Mouse (Mus musculus) heart, postnatal 0 days (tissue): ENCODE data around the gene AC131692.1. TPM values are rescaled to one million over a fixed set of nuclear protein-coding genes. Genes with fewer than 3 reads are reported as not detected.
"Not testable (repeated sequence)": the region's sequence is repeated elsewhere in the genome, so short reads cannot be mapped to it uniquely, and the experiment has no call there.

Experiments
- ATAC-seq: fragments of 200-750 bp; cut with Nextera tagmentation; 2 replicates; pipeline ENCODE4 v1.8.0; 2017; ENCODE audit warnings: low read depth, moderate number of reproducible peaks, moderate library complexity; ENCODE audit not compliant: insufficient read depth
- DNase-seq: peaks from one replicate; pipeline ENCODE4 v3.0.0-alpha.2; 2016; ENCODE audit warnings: low spot score
- H3K27ac ChIP-seq: fragments of 300-500 bp; sonication (generic); 2 replicates; pipeline ENCODE4 v1.5.1; 2014; ENCODE audit warnings: low read depth, mild to moderate bottlenecking
- H3K27me3 ChIP-seq: fragments of 300-500 bp; sonication (generic); 2 replicates; pipeline ENCODE4 v1.6.1; 2014; ENCODE audit warnings: low read length, mixed read lengths; ENCODE audit not compliant: control insufficient read depth, insufficient read depth
- H3K36me3 ChIP-seq: fragments of 300-500 bp; sonication (generic); replicated peaks from 2 replicates; pipeline ENCODE4 v1.6.1; 2014; ENCODE audit warnings: low read length, mixed read lengths; ENCODE audit not compliant: control insufficient read depth, insufficient read depth
- H3K4me1 ChIP-seq: fragments of 300-500 bp; sonication (generic); 2 replicates; pipeline ENCODE4 v1.6.1; 2014; ENCODE audit warnings: antibody characterized with exemption; ENCODE audit not compliant: control insufficient read depth, insufficient read depth
- H3K4me2 ChIP-seq: fragments of 300-500 bp; sonication (generic); 2 replicates; pipeline ENCODE4 v1.6.1; 2014; ENCODE audit warnings: low read depth, mild to moderate bottlenecking, low read length, moderate library complexity
- H3K4me3 ChIP-seq: fragments of 300-500 bp; sonication (generic); 2 replicates; pipeline ENCODE4 v1.5.1; 2014; ENCODE audit warnings: low read depth, low read length
- H3K9ac ChIP-seq: fragments of 300-500 bp; sonication (generic); replicated peaks from 2 replicates; pipeline ENCODE4 v1.6.1; 2014; ENCODE audit warnings: low read depth, low read length, mixed read lengths
- H3K9me3 ChIP-seq: fragments of 300-500 bp; sonication (generic); replicated peaks from 2 replicates; pipeline ENCODE4 v1.6.1; 2016; ENCODE audit warnings: low read length; ENCODE audit not compliant: control insufficient read depth
- CTCF ChIP-seq: IDR thresholded peaks from 2 replicates; pipeline ENCODE4 v1.5.1; 2016; ENCODE audit warnings: antibody characterized with exemption, control low read depth, low read depth
- EP300 ChIP-seq: IDR thresholded peaks from 2 replicates; pipeline ENCODE4 v1.6.1; 2016; ENCODE audit warnings: antibody characterized with exemption, low read depth
- WGBS: fragments of 180-500 bp; shearing (Covaris S2); extraction: QIAGEN DNeasy Blood & Tissue Kit; methylation state at CpG from one replicate; pipeline ENCODE4 v1.1.7; 2014; 5-methylcytosine and 5-hydroxymethylcytosine counted together
- polyA plus RNA-seq: library from polyadenylated mRNA; unstranded; fragments of >200 nt; fragmentation: Nextera tagmentation; extraction: Ambion mirVana; gene quantifications from 2 replicates; pipeline ENCODE4 v1.2.1, GENCODE M21; 2015
- total RNA-seq: library from RNA; depleted of rRNA; stranded (reverse); fragments of >200 nt; gene quantifications from 2 replicates; pipeline ENCODE4 v1.2.3, GENCODE M21; 2014; ENCODE audit warnings: low replicate concordance

AC131692.1 gene
- total and polyA plus RNA-seq, 2 experiments from 2014 or later: not detected

- ATAC-seq: no peak
- Histone ChIP-seq H3K9ac (no peak overlapping the region), H3K4me2 (no peak overlapping the region), H3K27ac (no peak overlapping the region), H3K9me3 (no peaks in the 10 kb centered on the region), H3K36me3 (0 out of 2 replicates have a peak, but pooled peaks cover 4% of the 10 kb centered on the region), H3K27me3 (no peaks in the 10 kb centered on the region), H3K4me3 (no peak overlapping the region), H3K4me1 (no peaks in the 10 kb centered on the region; the same call in 1 of the 2 replicates)
- TF ChIP-seq EP300 (no peak), CTCF (no peak)
- no peak for DNase-seq
- 75% methylated on average over 8 of the region's 8 CpGs for WGBS
Measured at GRCm38 (mm10) chr19:6123330-6123729, 29.1 kb downstream of the AC131692.1 start.

GRCm38 (mm10) chr19:6124898-6125297 lies 30.7 kb downstream of the AC131692.1 start:
- Histone ChIP-seq H3K9me3 (no peaks in the 10 kb centered on the region), H3K9ac (no peak overlapping the region)

GRCm38 (mm10) chr19:6126289-6126688 lies 32.1 kb downstream of the AC131692.1 start:
- ATAC-seq (no peak), DNase-seq (no peak)
- 24% methylated on average over 4 of the region's 4 CpGs for WGBS
- H3K9me3 ChIP-seq: no peaks in the 10 kb centered on the region
- H3K27me3 ChIP-seq: no peaks in the 10 kb centered on the region
- no peak overlapping the region for H3K27ac ChIP-seq
- no peak overlapping the region for H3K4me2 ChIP-seq
- no peak overlapping the region for H3K4me3 ChIP-seq
- H3K36me3 ChIP-seq: no peaks in the 10 kb centered on the region
- no peak overlapping the region for H3K9ac ChIP-seq
- H3K4me1 ChIP-seq: no peaks in the 10 kb centered on the region; the same call in 1 of the 2 replicates
- no peak for TF ChIP-seq EP300
- TF ChIP-seq CTCF: peak; percentile 71

More at GRCm38 (mm10) chr19:6124898-6125297, 30.7 kb downstream of the AC131692.1 start:
- ATAC-seq: no peak
- TF ChIP-seq CTCF: no peak
- no peak for TF ChIP-seq EP300
- DNase-seq: no peak
- 70% methylated on average over 2 of the region's 2 CpGs for WGBS
- no peaks in the 10 kb centered on the region for H3K27me3 ChIP-seq
- no peak overlapping the region for H3K27ac ChIP-seq
- H3K4me1 ChIP-seq: no peaks in the 10 kb centered on the region; the same call in 1 of the 2 replicates
- no peak overlapping the region for H3K4me2 ChIP-seq
- no peak overlapping the region for H3K4me3 ChIP-seq
- H3K36me3 ChIP-seq: 0 out of 2 replicates have a peak, but pooled peaks cover 4% of the 10 kb centered on the region

GRCm38 (mm10) chr19:6126789-6127580 lies 32.8 kb downstream of the AC131692.1 start:
- Histone ChIP-seq H3K27ac (peak overlapping the region; percentile 89; the same call in 1 of the 2 replicates), H3K4me1 (no peaks in the 10 kb centered on the region; the same call in 1 of the 2 replicates), H3K27me3 (no peaks in the 10 kb centered on the region), H3K9ac (no peak overlapping the region), H3K9me3 (no peaks in the 10 kb centered on the region), H3K4me3 (peak overlapping the region; percentile 49), H3K36me3 (no peaks in the 10 kb centered on the region), H3K4me2 (peak overlapping the region; percentile 61)
- ATAC-seq: no peak
- 63% methylated on average over 10 of the region's 10 CpGs for WGBS
- TF ChIP-seq EP300 (no peak), CTCF (no peak)
- DNase-seq: no peak

- Histone ChIP-seq H3K27me3 (no peaks in the 10 kb centered on the region), H3K4me3 (peak within 1 kb of the TSS; percentile 49), H3K36me3 (no peaks in the 10 kb centered on the region), H3K9ac (peak within 1 kb of the TSS; percentile 43; the same call in 1 of the 2 replicates), H3K4me1 (no peaks in the 10 kb centered on the region; the same call in 1 of the 2 replicates), H3K9me3 (no peaks in the 10 kb centered on the region), H3K27ac (peak within 1 kb of the TSS; percentile 89), H3K4me2 (peak within 1 kb of the TSS; percentile 61)
- ATAC-seq (peak; percentile 97), DNase-seq (peak; percentile 98)
- peak; percentile 68 for TF ChIP-seq EP300
- TF ChIP-seq CTCF: no peak
- under 1% methylated on average over 32 of the region's 32 CpGs for WGBS
Measured at GRCm38 (mm10) chr19:6127760-6128341, 33.6 kb downstream of the AC131692.1 start, which contains the start of gene Snx15. Gene Snx15, minus strand, starts transcription at chr19:6128304.

- 70% methylated on average over 7 of the region's 7 CpGs for WGBS
- H3K9ac ChIP-seq, DNase-seq, H3K4me1 ChIP-seq, H3K9me3 ChIP-seq, H3K36me3 ChIP-seq, H3K27me3 ChIP-seq, ATAC-seq, H3K4me3 ChIP-seq, H3K27ac ChIP-seq, H3K4me2 ChIP-seq: not testable (repeated sequence)
Measured at GRCm38 (mm10) chr19:6130414-6131128, 36.4 kb downstream of the AC131692.1 start.
